Mouse (Mus musculus): ENCODE results near the gene Zcchc4.

DNA sequence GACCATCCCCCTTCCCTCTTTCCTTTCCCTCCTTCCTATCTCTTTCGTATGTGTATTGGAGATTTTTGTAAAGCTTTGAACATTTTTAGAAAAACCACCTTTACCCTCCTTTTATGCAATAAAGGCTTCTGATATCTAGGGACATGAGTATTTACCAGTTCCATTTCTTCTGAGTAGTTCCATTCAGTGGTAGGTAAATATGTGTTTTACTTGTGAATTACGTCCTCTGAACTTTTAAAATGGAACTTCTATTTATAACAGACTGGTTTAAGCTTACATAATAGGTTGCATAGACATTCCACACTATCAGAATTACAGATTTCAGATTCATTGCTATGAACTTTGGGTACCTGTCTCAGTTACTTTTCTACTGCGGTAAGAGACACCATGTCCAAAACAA is 19.9 kb upstream of the Zcchc4 start:
- TF ChIP-seq POLR2A (IDR thresholded peaks at IDR 0.05; ENCODE audit: borderline replicate concordance, extremely low read depth, insufficient read depth, insufficient read length, poor library complexity, severe bottlenecking) (no peak), CTCF (IDR thresholded peaks at IDR 0.05; ENCODE audit: borderline replicate concordance, extremely low read depth, insufficient read depth, insufficient read length) (no peak)
